Mouse (Mus musculus) layer of hippocampus, adult 2 months (tissue): ENCODE measurements around the gene Zfp750. TPM values are rescaled to one million over a fixed set of nuclear protein-coding genes. Genes with fewer than 3 reads are reported as not detected.
A peak's percentile ranks its signal among the peaks of the same experiment; 100 is the strongest.

Source experiments
- DNase-seq, 2 experiments: peaks; one replicate each; pipeline ENCODE4 v3.0.0; 2022; ENCODE audit warnings: low spot score in 2 of 2
- H3K27ac ChIP-seq: fragments of 200-600 bp; 2 replicates; pipeline ENCODE4 v1.8.1; 2022
- H3K4me3 ChIP-seq: fragments of 200-600 bp; 2 replicates; pipeline ENCODE4 v1.8.1; 2022; ENCODE audit warnings: mild to moderate bottlenecking
- CTCF ChIP-seq: fragments of 200-600 bp; conservative IDR thresholded peaks from 2 replicates; pipeline ENCODE4 v1.8.1; 2022; ENCODE audit warnings: antibody characterized with exemption, mild to moderate bottlenecking, moderate library complexity
- total RNA-seq, 2 experiments: library from RNA; stranded (reverse); gene quantifications; 2 replicates each; pipeline ENCODE4 v1.2.3; 2021

Zfp750 gene
- total RNA-seq, 2 experiments from 2014 or later = 0.20 to 0.25 TPM

GRCm38 (mm10) chr11:121520761-121521160, 1.6 kb upstream of the Zfp750 start:
- H3K27ac ChIP-seq = no peak overlapping the region
- DNase-seq = no peak
- H3K4me3 ChIP-seq = no peak overlapping the region
- no peak for TF ChIP-seq CTCF

- TF ChIP-seq CTCF = no peak
- H3K4me3 ChIP-seq = no peak overlapping the region
- no peak for DNase-seq
- H3K27ac ChIP-seq = no peak overlapping the region
Observed at GRCm38 (mm10) chr11:121519703-121520102, 570 bp upstream of the Zfp750 start.

GRCm38 (mm10) chr11:121517687-121518465, 1.3 kb downstream of the Zfp750 start:
- no peak overlapping the region for H3K4me3 ChIP-seq

GRCm38 (mm10) chr11:121516906-121517305, 2.2 kb downstream of the Zfp750 start:
- no peak overlapping the region for H3K27ac ChIP-seq
- no peak for TF ChIP-seq CTCF
- H3K4me3 ChIP-seq = no peak overlapping the region
- no peak for DNase-seq

More at GRCm38 (mm10) chr11:121517687-121518465, 1.3 kb downstream of the Zfp750 start:
- DNase-seq = no peak
- H3K27ac ChIP-seq = no peak overlapping the region
- TF ChIP-seq CTCF = no peak

GRCm38 (mm10) chr11:121515996-121516395, 3.1 kb downstream of the Zfp750 start:
- no peak for TF ChIP-seq CTCF
- Histone ChIP-seq H3K4me3 (no peak overlapping the region), H3K27ac (no peak overlapping the region)
- DNase-seq = no peak

- TF ChIP-seq CTCF = no peak
- no peak overlapping the region for H3K27ac ChIP-seq
- DNase-seq = peak in 1 of 2 experiments; percentile 48
- no peak overlapping the region for H3K4me3 ChIP-seq
Observed at GRCm38 (mm10) chr11:121512896-121513572, 6.1 kb downstream of the Zfp750 start.

- TF ChIP-seq CTCF = no peak
- no peak for DNase-seq
- Histone ChIP-seq H3K4me3 (no peak overlapping the region), H3K27ac (no peak overlapping the region)
Observed at GRCm38 (mm10) chr11:121510512-121511246, 8.5 kb downstream of the Zfp750 start.

- DNase-seq = no peak
- Histone ChIP-seq H3K4me3 (no peak overlapping the region), H3K27ac (no peak overlapping the region)
- no peak for TF ChIP-seq CTCF
Observed at GRCm38 (mm10) chr11:121508478-121508877, 10.7 kb downstream of the Zfp750 start.

- no peak for TF ChIP-seq CTCF
- 0 out of 2 replicates have a peak overlapping the region, but pooled peaks have one; percentile 19 for H3K27ac ChIP-seq
- no peak overlapping the region for H3K4me3 ChIP-seq
- DNase-seq = peak in 1 of 2 experiments; percentile 27
Observed at GRCm38 (mm10) chr11:121502000-121502860, 16.9 kb downstream of the Zfp750 start.

- Histone ChIP-seq H3K4me3 (no peak overlapping the region), H3K27ac (0 out of 2 replicates have a peak overlapping the region, but pooled peaks have one; percentile 19)
- DNase-seq = no peak
- no peak for TF ChIP-seq CTCF
Observed at GRCm38 (mm10) chr11:121501525-121501924, 17.6 kb downstream of the Zfp750 start.

- TF ChIP-seq CTCF = no peak
- no peak overlapping the region for H3K4me3 ChIP-seq
- no peak for DNase-seq
- H3K27ac ChIP-seq = no peak overlapping the region
Observed at GRCm38 (mm10) chr11:121500595-121500994, 18.5 kb downstream of the Zfp750 start.

- H3K27ac ChIP-seq = no peak overlapping the region
- H3K4me3 ChIP-seq = no peak overlapping the region
- no peak for TF ChIP-seq CTCF
- no peak for DNase-seq
Observed at GRCm38 (mm10) chr11:121490651-121491050, 28.5 kb downstream of the Zfp750 start.

- DNase-seq = no peak
- no peak for TF ChIP-seq CTCF
- Histone ChIP-seq H3K27ac (no peak overlapping the region), H3K4me3 (no peak overlapping the region)
Observed at GRCm38 (mm10) chr11:121485882-121486281, 33.3 kb downstream of the Zfp750 start.
